Mouse (Mus musculus) thymus, postnatal 25 days (tissue): ENCODE measurements around the gene Aff1.

Experiments used
- DNase-seq: peaks from one replicate; pipeline ENCODE4 v3.0.0; 2022

The Aff1 gene

DNA sequence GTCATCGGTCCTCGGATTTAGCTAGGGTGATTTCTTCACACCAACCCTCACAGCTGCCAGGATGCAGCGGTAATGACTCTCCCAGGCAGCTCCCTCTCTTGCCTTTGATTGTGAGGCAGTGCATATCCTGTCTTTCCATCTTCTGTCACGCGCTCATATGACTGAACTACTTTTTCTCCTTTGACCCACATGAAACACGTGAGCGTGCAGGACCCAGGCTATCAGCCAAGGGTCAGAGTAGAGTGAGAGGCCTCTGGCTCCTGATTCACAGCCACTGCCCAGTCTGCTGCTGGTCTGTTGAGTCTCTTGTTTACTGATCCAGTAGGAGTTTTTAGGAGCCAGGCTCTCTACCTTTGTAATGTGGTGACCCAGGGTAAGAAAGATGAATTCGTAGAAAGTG lies 156.4 kb downstream of the Aff1 start:
- no peak for DNase-seq

DNA sequence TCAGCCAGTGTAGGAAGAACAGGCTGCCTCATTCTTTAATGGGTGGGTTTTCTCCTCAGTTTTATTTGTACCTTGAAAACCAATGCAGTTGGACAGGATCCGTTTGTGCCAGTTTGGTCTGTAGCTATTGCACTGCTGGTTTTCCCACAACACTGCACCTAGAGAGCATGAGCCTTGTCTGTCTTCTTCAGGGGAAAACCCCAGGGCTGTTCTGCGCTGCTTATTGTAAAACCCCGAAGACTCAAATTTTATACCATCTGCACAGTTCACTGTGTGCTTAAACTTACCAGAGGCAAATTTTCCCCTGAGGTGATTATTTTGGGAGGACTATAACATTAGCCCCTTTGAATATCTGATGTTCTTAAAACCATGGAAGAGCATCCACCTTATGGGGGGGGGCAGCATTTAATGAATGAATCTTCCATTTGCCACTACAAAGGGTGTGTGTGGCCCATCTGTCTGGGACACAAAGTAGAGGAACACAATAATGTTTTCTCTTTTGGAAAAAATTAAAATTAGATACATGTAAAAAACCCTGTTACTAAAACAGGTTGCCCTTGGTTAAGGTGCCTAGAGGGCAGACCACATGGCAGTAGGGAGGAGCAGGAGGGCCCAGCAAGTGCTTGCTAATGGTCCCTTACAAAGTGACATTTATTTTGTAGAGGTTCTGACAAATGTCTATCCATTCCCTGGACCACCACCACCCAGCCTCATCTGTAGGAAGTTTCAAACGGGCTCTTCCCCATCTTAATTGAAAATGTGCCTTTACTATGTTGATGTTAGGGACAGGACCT lies 160.8 kb downstream of the Aff1 start:
- no peak for DNase-seq

DNA sequence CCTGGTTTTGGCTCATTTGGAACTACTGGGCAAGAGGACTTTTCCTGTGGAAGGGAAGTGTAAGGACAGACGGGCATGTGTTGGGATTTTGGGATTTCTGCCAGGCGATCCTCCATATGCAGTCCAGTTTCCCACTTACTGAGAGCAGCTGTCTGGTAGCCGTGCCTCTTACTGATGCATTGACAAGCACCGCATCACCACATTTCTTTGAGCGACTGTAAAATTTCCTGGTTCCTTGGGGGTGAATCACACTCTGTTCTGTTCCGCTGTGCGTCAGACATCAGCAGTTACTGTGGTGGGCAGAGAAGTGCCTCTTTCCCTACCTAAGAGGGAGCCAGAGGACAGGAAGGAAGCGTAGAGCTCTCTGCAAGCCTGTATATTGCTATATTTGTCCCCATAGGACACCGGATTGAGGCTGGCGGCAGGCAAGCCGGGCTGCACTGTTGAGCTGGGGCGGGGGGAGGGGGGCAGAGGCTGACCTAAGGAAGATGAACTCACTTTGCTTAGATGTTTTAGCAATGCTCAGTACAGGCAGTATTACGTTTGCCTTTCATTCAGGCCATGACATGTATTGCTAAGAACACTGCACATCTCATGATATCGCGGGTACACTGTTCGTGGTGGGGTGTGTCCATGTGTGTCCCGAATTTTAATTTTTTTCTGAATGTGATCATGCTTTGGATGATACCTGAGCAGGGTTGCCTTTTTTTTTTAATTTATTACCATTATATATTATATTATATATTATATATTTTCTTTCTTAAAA lies 162.1 kb downstream of the Aff1 start:
- no peak for DNase-seq

DNA sequence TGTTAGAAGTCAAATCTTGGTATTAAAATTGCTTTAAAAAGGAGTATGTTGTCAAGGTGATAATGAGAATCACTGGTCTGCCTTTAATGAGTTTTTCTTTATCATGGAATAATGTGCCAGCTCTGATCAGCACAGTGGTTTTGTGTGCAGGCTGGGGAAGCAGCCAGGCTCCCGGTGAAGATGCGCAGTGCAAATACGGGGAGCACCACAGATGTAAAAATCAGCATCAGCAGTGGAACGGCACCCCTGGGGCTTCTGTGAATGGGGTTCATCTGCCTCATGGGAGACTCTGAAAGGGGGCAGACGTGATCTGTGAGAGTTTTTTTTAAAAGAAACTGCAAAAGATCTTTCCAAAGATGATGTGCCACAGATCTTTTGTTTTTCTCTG lies 162.6 kb downstream of the Aff1 start:
- DNase-seq, result no peak

DNA sequence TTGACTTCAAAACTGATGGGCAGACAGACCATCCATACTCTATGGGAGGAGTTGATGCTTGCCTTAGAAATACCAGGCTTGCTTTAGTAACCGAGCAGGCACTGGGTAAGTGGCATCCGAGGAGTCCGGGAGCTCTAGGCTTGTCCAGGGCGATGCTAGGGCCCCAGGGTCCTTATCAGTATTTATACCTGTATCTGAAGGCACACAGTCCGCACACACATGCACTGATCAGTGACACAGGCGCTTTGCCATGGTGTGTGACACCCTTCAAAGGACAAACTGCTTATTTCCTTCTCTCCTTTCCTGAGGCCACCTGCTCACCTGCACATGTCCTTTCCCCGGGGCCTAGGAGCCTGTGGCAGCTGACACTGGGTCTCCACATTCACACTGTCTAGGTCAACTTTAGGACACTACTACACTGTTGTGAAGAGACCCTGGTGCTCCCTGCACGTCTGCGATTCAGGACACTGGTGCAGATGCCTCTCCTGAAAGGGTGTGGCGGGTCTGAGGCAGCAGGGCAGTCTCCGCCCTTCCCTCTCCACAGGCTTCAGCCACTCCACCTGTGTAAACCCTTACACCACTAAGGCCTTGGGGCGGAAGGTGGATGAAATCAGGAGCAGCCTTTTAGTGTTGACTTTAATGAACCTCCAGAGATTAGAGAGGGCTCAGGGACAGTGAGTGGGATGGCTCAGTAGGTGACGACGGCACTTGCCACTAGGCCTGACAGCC lies 163.5 kb downstream of the Aff1 start:
- DNase-seq, result no peak

DNA sequence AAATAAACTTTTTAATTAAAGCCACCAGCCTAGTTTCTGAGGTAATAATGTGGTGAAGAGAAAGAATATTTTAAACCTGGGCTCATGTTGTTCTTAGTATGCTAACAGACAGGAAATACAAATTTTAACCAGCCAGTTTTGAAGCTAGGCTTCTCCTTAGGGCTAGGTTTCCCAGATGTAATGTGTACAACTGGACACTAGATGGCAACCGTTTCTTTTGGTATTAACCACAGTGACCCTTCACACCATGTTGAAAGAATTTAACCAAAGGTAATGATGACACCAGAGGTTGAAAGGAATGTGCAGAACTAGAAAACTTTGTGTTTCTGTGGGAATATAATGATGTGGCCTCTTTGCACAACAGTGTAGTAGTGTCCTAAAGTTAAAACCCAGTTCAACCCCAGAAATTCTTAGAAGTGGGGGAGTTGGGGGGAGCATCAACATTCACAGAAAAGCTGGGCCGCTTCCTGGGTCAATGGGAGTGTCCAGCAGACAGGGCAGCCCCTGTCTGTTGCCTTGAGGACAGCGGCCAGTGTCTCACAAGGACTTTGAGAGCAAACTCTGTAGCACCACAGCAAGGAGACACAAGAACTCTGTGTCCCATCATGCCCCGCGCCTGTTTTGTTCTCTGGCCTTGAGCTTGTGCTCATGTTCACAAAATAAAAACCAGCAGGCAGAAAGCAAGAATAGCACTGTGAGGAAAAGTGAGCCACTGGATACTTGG lies 164.3 kb downstream of the Aff1 start:
- no peak for DNase-seq

DNA sequence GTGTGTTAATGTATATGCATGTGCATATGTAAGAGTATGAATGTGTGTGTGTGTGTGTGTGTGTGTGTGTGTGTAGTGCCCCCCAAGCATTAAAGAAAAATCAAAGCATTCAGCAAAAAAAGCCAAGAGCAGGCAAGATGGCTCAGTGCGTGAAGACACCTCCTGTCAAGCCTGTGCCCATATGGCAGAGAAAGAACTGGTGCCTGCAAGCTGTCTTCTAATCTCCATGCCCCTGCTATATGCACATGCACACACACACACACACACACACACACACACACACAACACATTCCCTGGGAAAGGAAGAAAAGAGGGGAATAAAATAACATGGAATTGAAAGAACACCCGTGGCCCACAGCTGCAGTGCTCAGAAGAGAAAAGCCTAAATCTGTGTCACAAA lies 165.0 kb downstream of the Aff1 start:
- no peak for DNase-seq

DNA sequence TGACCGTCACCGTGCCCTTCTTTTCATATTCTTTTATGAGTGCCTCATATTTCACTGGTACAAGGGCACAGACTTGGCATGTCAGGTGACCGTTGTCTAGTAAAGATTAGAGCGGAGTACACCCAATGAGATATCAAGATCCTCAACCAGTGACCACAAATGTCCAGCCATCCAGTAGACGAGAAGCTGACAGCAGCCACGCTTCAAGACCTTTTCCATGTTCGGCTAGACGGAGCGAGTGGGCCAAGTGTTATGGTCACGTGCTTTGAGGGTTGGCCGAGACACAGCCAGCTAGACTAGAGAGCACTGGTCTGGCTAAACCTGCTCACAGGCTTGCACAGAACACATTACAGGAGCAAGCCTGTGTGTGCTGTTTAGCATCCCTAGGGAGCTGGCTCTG lies 168.4 kb downstream of the Aff1 start:
- no peak for DNase-seq

DNA sequence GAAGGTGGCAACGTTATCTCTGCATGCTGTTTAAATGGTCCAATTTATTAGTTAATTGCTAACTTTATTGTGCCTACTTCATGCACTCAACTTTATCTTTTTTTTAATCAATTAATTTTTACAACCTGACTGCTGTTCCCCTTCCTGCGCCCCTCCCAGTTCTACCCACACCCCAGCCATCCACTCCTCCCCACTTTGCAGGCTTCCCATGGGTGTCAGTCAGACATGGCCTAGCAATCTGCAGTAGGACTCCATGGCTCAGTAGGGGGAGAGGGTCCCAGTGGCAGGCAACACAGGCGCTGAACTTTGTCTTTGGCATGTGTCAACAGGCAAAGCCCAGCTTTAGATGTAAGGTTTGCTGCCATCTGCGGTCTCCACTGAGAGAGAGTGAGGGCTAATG lies 171.6 kb downstream of the Aff1 start:
- no peak for DNase-seq

DNA sequence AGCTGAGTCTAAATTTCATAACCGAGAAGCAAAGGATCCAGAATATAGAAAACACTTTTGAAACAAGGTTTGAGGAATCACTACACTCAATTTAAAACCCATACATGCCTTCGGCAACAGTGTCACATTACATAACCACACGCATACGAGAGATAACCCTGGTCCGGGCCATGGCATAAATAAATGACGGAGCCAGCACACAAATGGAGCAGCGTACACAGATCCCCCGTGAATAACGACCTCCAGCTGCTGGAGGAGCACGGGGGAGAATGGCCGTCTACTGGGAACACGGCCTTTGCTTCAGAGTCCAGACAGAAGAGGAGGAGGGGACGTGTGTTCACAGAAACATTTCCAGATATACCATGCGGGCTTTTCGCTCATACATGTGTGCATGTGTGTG lies 197.6 kb downstream of the Aff1 start:
- no peak for DNase-seq

DNA sequence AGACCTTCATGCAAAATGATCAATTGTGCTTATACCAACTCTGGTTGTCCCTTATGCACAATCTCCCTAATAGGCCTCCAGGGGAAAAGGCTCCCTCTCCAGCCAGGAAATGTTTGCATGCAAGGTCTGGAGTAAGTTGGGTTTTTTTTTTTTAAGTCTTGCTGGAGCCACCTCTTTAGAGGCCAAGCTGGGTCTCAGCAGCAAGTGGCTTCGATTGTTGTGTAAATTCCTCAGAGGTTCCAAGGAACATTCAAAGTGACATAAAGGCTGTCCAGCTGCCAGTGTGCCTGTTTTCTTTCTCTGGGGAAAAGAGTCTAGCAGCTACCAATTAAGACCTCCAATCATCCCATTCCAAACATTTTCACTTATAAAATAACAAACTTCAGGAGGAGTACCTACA lies 206.1 kb downstream of the Aff1 start:
- no peak for DNase-seq
